Mouse (Mus musculus): Measurements from ENCODE around the gene Cck. TPM values are rescaled to one million over a fixed set of nuclear protein-coding genes. Genes with fewer than 3 reads are reported as not detected.

Gene Cck
- polyA plus RNA-seq (2014; fragmentation: Illumina TruSeq; extraction: RNeasy Lipid Tissue Mini Kit (QIAGEN cat#74804); ENCODE audit: low replicate concordance), result 15.9 TPM

DNA sequence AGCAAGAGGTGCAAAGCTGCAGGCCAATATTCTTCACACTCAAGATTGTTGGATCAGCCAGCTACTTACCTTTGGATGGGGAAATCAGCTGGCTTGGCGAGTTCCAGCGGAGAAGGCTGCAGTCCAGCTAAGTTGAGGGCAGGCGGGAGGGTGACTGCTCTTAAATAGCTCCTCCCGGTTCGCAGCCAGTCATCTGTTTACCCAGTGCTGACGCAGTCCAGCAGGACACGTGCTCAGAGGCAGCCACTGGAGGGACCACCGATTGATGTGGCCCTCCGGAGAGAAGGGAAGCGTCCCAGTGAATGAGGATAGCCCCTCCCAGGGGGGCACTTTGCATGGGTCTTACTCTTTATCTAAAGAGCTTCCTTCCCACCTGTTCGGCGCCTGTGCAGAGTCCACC, at the start of gene Cck:
Gene Cck, minus strand, starts transcription at position 166 of the 400 bp plus-strand sequence.

Other genes with a start within 250 kb of the Cck start
- gene Ulk4, start 218.5 kb downstream of the Cck start, polyA plus RNA-seq (2014; fragmentation: Illumina TruSeq; extraction: RNeasy Lipid Tissue Mini Kit (QIAGEN cat#74804); ENCODE audit: low replicate concordance), result not detected
- gene Trak1, start 198.2 kb downstream of the Cck start, polyA plus RNA-seq (2014; fragmentation: Illumina TruSeq; extraction: RNeasy Lipid Tissue Mini Kit (QIAGEN cat#74804); ENCODE audit: low replicate concordance), result 16.2 TPM
- not detected for gene Lyzl4, start 146.4 kb upstream of the Cck start, polyA plus RNA-seq (2014; fragmentation: Illumina TruSeq; extraction: RNeasy Lipid Tissue Mini Kit (QIAGEN cat#74804); ENCODE audit: low replicate concordance)
- gene Vipr1, start 147.0 kb upstream of the Cck start, polyA plus RNA-seq (2014; fragmentation: Illumina TruSeq; extraction: RNeasy Lipid Tissue Mini Kit (QIAGEN cat#74804); ENCODE audit: low replicate concordance), result 25.4 TPM
- gene Sec22c, start 209.8 kb upstream of the Cck start, polyA plus RNA-seq (2014; fragmentation: Illumina TruSeq; extraction: RNeasy Lipid Tissue Mini Kit (QIAGEN cat#74804); ENCODE audit: low replicate concordance), result 42.7 TPM
- 47.5 TPM for gene Ss18l2, start 214.6 kb upstream of the Cck start, polyA plus RNA-seq (2014; fragmentation: Illumina TruSeq; extraction: RNeasy Lipid Tissue Mini Kit (QIAGEN cat#74804); ENCODE audit: low replicate concordance)
- 212 TPM for gene Nktr, start 223.5 kb upstream of the Cck start, polyA plus RNA-seq (2014; fragmentation: Illumina TruSeq; extraction: RNeasy Lipid Tissue Mini Kit (QIAGEN cat#74804); ENCODE audit: low replicate concordance)